7 mouse cellular contexts compared by ENCODE assay signal in the genomic region with DNA sequence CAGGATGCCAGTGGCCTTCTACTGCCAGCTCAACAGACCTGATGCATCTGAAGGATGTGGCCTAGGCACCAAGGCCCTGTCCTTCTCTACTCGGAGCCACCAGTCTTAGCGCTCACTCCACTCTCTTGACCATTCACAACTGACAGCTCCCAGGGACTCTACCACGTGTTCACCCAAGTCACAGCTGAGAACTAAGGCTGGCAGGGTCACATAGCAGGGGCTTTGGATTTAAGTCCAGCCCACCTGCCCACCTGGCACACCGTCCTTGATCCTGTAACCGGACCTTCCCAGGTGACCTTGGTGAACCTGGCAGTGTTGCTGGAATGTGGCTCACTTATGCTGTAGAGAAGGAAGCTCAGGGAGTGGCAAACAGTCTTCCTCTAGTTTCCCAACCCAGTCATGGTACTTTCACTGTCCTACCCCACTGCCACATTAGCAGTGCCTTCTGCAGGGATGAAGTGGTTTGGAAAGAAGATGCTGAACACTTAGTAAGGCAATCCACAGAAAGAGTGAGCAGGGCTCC. TPM values are rescaled to one million over a fixed set of nuclear protein-coding genes. Genes with fewer than 3 reads are reported as not detected.
DNase-seq lines count a peak whose midpoint lies in the region; ATAC-seq and TF ChIP-seq lines count a peak whose summit lies in the region.

No protein-coding gene starts in this region.

- no peaks in the 10 kb centered on the region for H3K27me3 ChIP-seq in liver, embryonic 11.5 days (replicated peaks; ENCODE audit: control insufficient read depth, insufficient read depth, low read length)

- no peaks in the 10 kb centered on the region for H3K9me3 ChIP-seq in liver, embryonic 11.5 days (ENCODE audit: control insufficient read depth, low read length)

- peak overlapping the region; percentile 66 for H3K4me2 ChIP-seq in liver, embryonic 11.5 days

- WGBS in lung, adult 2 months: 62% methylated on average over 5 of the region's 5 CpGs
- 67% methylated on average over 5 of the region's 5 CpGs for WGBS in liver, embryonic 11.5 days

- H3K4me3 ChIP-seq in lung, adult 2 months (replicated peaks; ENCODE audit: extremely low read depth, low read depth, low read length): peak overlapping the region; percentile 33
- peak overlapping the region; percentile 49 for H3K4me3 ChIP-seq in liver, embryonic 11.5 days (ENCODE audit: low read depth, low read length)

- peaks cover 15% of the 10 kb centered on the region for H3K4me1 ChIP-seq in lung, adult 2 months (ENCODE audit: control insufficient read depth, insufficient read depth, low read length)
- peaks cover 22% of the 10 kb centered on the region for H3K4me1 ChIP-seq in liver, embryonic 11.5 days (replicated peaks; ENCODE audit: control insufficient read depth, insufficient read depth, low read length)

- H3K9ac ChIP-seq in liver, embryonic 11.5 days (ENCODE audit: low read depth, low read length): 0 out of 2 replicates have a peak overlapping the region, but pooled peaks have one; percentile 12

- no peak for TF ChIP-seq CTCF in lung, adult 2 months (IDR thresholded peaks at IDR 0.05; ENCODE audit: insufficient read depth, low read length)

- no peak for DNase-seq in lung, adult 2 months
- DNase-seq in lung, postnatal 36 days: no peak
- DNase-seq in forelimb bud, embryonic 11.5 days (ENCODE audit: low read depth, low spot score): peak; percentile 46
- no peak for DNase-seq in liver, embryonic 11.5 days (ENCODE audit: low spot score)
- peak; percentile 64 for DNase-seq in skeletal muscle tissue, adult 2 months (ENCODE audit: low read depth, low spot score)
- DNase-seq in spleen, adult 18-20 months: no peak
- DNase-seq in retina, postnatal 1 day: no peak

- H3K36me3 ChIP-seq in liver, embryonic 11.5 days (ENCODE audit: control insufficient read depth, insufficient read depth, low read length): no peaks in the 10 kb centered on the region

- no peak for TF ChIP-seq POLR2A in lung, adult 2 months (IDR thresholded peaks at IDR 0.05; ENCODE audit: borderline replicate concordance, extremely low read depth, low read depth, low read length)

- no peak; the same call in 1 of the 2 replicates for ATAC-seq in liver, embryonic 11.5 days (replicated peaks; ENCODE audit: low FRiP score)

- H3K27ac ChIP-seq in liver, embryonic 11.5 days (ENCODE audit: low read depth, low read length): no peak overlapping the region

RNA-seq across cellular contexts. Expression of gene Angptl2, which starts 0.6 kb away (rescaled TPM):
- 76.0 and 98.5 TPM in 2 replicates for polyA plus RNA-seq in lung, adult 2 months (2012; rRNA removed)
- polyA plus RNA-seq in liver, embryonic 11.5 days (2014; fragmentation: Nextera tagmentation; extraction: Ambion mirVana): 11.3 and 12.2 TPM in 2 replicates

Comparison
In these comparisons a context has a peak if more than half of its experiments do, and no peak if none do; other contexts are left out.
1. DNase-seq: peak in forelimb bud, embryonic 11.5 days (single experiment) and skeletal muscle tissue, adult 2 months (single experiment); none in lung, adult 2 months (single experiment), lung, postnatal 36 days (single experiment), liver, embryonic 11.5 days (single experiment), spleen, adult 18-20 months (0 of 2) and retina, postnatal 1 day (single experiment).